Mouse (Mus musculus) cerebellum, adult 2 months (tissue): ENCODE data around the gene Kctd2.
A peak's percentile ranks its signal among the peaks of the same experiment; 100 is the strongest.

ENCODE experiments used
- CTCF ChIP-seq: fragments of 200-500 bp; IDR thresholded peaks from 2 replicates; pipeline ENCODE4 v1.5.1; 2011; ENCODE audit warnings: low read depth, mild to moderate bottlenecking, control low read depth, low read length, moderate library complexity, borderline replicate concordance; ENCODE audit not compliant: insufficient read depth
- POLR2A ChIP-seq: fragments of 200-500 bp; IDR thresholded peaks from 2 replicates; pipeline ENCODE4 v1.6.1; 2011; ENCODE audit warnings: low read length, control low read depth, borderline replicate concordance; ENCODE audit not compliant: insufficient read depth

DNA sequence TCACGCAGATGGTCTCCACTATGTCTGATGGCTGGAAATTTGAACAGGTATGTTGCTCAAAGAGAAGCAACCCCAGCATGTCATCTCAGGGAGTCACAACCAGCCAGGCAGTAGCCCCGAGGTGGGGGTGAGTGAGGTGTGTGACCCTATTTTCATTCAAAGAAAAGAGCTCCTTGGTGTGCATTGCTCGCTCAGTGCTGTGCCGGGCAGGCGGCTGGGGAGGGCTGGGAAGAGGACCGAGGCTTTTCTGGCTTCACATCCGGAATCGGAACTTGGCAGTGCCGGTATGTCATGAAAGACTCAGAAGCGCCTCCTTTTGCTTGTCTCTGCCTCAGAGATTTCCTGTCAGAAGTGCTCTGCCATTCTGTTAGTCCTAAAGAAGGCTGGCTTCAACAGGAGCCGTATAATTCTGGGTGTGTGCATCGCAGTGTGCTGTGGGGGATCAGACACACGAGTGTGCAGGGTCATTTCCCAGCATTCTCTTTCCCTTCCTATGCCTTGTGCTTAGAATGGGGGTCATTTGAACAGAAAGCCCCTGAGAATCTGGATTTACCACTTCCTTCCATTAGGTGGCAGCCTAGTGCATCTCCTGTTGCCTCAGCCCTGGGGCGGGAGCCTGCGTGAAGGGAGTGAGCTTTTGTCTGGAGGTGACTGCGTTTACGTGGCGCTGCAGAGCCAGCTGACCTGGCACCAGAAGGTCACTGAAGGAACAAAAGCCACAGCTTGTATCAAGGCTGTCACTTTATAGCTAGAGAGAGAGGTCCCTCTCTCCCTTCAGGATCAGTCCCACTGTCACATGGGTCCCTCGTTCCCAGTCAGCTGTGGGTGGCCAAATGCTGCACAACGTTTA lies 7.8 kb downstream of the Kctd2 start:
- TF ChIP-seq CTCF (peak; percentile 75), POLR2A (peak; percentile 11; the same call in 1 of the 2 replicates)
